Mouse (Mus musculus) left cerebral cortex, postnatal 4 days (tissue): ENCODE data around the gene Rab3a. TPM values are rescaled to one million over a fixed set of nuclear protein-coding genes. Genes with fewer than 3 reads are reported as not detected.

Source experiments
- DNase-seq: peaks from one replicate; pipeline ENCODE4 v3.0.0-alpha.2; 2022
- intact Hi-C: fragments of 180-260 bp; cut with DNase I; formaldehyde crosslinking; loops from one replicate; pipeline ENCODE4 v1.15.1; 2025
- total RNA-seq, 2 experiments: library from RNA; stranded (reverse); gene quantifications; 2 replicates each; pipeline ENCODE4 v1.2.3; 2021

Rab3a gene
- total RNA-seq, 2 experiments from 2014 or later, result 414 to 476 TPM

DNA sequence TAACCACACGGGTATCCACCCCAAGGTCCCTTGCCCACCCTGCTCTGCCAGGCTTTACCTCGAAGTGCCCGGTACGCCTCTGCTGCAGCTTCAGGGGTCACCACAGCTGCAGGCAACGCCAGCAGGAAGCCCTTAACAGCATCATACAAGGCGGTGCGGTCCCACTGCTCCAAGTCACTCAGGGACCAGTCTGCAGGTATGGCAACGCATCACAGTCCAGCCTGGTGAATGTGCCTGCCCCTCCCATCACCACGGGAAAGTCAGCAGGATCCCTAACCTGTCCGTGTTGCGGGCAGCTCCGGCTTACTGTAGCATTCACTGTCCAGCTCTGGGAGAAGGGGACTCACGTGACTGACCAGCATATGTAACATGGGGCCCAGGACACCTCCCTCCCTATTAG, 17.6 kb downstream of the Rab3a start:
- intact Hi-C loops, result no loop called here
- DNase-seq, result no peak

DNA sequence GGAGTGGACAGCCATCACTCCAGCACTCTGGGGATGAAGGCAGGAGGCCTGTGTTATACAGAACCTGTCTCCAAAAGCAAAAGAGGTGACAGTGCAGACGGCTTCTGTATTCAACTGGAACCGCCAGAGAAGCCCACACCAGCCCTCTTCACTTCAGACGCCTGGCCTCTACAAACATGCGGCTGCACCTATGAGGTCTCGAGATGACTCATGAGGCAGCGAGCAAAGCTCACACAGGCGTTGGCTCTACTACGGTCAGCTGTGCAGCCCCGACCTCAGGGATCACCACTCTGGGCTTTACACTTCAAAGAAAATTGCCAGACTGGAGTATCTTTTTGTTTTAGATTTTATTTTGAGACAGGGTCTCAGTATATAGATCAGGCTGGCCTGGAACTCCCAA, 18.4 kb downstream of the Rab3a start:
- no peak for DNase-seq
- intact Hi-C loops, result no loop called here

GRCm38 (mm10) chr8:70773410-70773809, 18.9 kb downstream of the Rab3a start:
- peak; percentile 83 for DNase-seq
- intact Hi-C loops, result no loop called here

DNA sequence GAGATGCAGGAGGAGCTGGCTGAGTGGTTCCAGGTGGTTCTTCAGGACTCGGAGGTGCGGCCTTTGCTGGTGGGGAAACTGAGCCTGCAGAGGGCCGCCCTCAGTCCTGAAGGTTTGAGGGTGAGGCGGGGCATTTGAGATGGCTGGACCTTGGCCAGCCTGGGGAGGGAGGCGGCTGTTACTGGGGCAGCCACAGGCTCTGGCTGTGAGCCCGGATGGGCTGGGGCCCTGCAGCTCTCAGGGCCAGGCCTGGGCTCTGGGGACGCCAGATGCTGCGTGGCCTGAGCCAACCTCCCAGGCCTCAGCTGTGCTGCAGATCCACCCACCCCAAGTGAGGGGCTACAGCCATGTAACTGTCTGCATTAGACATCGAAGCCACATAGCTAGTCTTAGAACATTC, 19.4 kb downstream of the Rab3a start:
- DNase-seq, result peak; percentile 97
- intact Hi-C loops, result no loop called here

GRCm38 (mm10) chr8:70774740-70775139, 20.3 kb downstream of the Rab3a start:
- intact Hi-C loops, result no loop called here
- peak; percentile 42 for DNase-seq

- intact Hi-C loops, result no loop called here
- DNase-seq, result peak; percentile 45
Measured at GRCm38 (mm10) chr8:70775227-70775626, 20.7 kb downstream of the Rab3a start.

- no peak for DNase-seq
- intact Hi-C loops, result no loop called here
Measured at GRCm38 (mm10) chr8:70775851-70776495, 21.5 kb downstream of the Rab3a start.

DNA sequence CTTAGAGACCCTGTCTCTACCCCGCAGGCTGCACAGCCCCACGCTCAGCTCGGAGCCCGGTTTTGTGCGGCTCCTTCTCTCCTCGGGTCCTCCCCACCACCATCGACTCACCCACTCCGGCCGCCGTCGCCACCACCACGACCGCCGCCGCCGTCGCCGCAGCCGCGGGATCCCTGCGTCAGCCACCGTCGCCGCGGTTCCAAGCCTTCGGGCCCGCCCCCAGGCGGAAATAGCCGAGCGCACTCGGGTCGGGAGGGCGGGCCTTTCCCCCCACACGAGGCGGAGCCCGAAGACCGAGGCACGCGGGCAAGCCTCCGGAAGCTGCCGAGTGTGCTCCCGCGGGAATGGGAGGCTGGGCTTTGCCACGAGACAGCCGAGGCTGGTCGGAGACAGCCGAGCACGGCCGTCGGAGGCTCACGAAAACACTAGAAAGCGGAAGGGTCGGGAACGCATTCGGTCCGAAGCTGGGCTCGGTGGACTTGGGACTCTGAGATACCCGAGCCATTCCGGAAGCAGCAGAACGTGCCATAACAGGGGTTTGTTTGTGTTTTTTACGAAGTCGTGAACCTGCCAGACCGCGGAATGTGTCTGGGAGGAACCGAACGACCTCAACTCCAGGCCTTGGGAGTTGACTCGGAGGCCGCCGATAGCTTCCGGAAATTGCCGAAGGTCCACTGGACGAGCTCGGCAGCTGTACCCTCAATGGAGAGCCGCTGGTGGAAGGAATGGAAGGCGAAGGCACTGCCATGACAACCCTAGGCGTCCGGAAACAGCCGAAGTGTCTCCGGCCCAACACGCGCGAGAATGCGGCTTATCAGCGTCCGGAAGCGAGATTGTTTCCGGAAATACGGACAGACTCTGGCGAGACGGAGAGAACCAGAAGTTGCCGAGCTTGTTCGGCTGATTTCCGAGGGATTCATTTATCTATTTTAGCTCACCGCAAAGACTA, 22.3 kb downstream of the Rab3a start, which contains the start of gene Pik3r2:
TSS of gene Pik3r2 (minus strand) at position 218 of the 949 bp plus-strand sequence.
- DNase-seq, result peak; percentile 99
- intact Hi-C loops, result no loop called here

DNA sequence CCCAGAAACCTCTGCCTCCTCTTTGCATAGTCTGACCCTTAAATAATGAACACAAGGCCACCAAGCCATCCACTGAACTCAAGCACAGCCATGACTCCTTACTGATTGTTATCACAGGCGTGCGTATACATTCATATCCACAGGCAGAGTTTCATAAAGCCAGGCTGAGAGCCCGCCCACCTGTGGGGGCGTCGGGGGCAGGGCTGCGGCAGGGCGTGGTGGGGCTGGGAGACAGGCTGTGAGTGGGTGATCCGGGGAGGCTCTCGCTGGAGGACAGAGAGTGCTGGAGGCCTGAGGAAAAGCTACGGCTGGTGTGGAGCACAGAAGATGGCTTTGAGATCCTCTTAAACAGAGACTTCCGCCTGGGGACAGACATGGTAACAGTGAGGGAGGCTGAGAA, 25.6 kb downstream of the Rab3a start:
- DNase-seq, result no peak
- intact Hi-C loops, result no loop called here

GRCm38 (mm10) chr8:70786291-70787050, 32.0 kb downstream of the Rab3a start:
- intact Hi-C loops, result no loop called here
- no peak for DNase-seq

- no peak for DNase-seq
- intact Hi-C loops, result no loop called here
Measured at GRCm38 (mm10) chr8:70787051-70787445, 32.6 kb downstream of the Rab3a start.

GRCm38 (mm10) chr8:70787941-70788667, 33.6 kb downstream of the Rab3a start:
- DNase-seq, result peak; percentile 80
- intact Hi-C loops, result no loop called here

DNA sequence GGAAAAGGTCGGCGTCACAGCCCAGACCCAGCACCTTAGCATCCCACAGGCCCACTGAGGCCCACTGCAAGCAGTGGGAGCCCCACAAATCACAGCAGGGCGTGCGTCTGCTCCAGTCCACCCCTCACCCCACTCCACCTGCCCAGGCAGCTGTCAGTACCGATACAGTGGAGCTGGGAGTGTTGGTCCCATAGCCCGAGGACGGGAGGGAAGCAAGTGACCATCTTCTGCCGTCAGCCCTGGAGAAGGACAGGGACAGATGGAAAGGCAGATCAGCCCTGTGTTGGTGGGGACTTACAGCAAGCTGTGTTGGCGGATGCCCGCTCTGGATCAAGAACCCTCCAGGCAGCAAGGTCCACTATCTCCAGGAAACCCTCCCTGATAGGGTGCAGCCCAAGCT, 34.6 kb downstream of the Rab3a start:
- intact Hi-C loops, result no loop called here

GRCm38 (mm10) chr8:70790846-70791245, 36.4 kb downstream of the Rab3a start:
- intact Hi-C loops, result no loop called here
- DNase-seq, result no peak

More for the DNA sequence above, 34.6 kb downstream of the Rab3a start:
- no peak for DNase-seq

GRCm38 (mm10) chr8:70791294-70791701, 36.8 kb downstream of the Rab3a start:
- no peak for DNase-seq
- intact Hi-C loops, result no loop called here

DNA sequence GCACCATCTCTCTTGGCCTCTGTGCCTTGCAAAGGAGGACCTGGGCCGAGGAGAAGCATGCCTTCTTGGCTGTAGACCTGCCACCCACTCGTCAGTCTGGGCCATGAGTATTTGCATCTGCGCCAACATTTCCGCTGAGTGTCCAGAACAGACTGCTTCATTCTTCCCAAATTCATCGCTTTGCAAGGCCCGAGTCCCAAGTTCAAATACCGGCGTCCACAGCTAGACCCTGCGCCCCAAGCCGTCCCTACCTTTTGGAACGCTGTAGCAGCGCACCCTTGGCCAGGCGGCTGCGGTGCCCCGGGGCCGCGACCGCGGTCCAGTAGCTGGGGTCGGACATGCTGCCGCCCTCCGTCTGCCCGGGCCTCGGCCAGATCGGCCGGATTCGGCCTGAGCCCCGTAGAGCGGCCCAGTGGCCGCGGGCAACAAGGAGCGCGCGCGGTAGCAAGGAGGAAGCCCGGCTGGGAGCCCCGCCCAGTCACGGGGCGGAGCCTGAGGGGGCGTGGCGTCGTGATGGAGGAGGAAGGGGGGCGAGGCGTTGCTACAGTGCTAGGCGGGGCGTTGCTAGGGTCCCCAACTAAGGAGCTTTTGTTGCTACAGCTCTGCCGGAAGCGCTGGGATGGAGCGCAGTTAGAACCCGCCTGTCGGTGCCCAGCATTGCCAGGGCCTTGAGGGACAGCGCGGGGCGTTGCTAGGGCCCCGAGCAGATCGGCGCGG, 37.7 kb downstream of the Rab3a start:
- peak; percentile 98 for DNase-seq
- intact Hi-C loops, result no loop called here

GRCm38 (mm10) chr8:70792700-70793099, 38.2 kb downstream of the Rab3a start:
- intact Hi-C loops, result no loop called here
- peak; percentile 75 for DNase-seq

GRCm38 (mm10) chr8:70794215-70794614, 39.7 kb downstream of the Rab3a start:
- DNase-seq, result no peak
- intact Hi-C loops, result no loop called here

DNA sequence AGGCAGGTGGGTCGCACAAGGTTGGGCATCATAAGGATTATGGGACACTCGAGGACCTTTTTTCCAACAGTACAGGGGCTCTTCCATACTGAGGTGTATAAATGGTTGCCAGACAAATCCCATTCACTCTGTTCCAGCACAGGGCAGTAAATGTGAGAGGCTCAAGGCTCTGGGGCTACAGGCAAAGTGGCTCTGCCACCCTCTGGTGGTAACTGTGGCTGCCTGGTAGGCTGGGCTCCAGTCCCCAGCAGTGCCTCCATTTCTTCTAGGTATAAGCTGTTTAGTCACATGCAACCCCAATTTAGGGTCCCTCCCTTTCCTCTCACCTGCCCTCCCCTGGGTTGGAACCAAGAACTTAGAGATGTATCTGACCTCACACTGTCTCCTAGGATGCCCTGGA, 40.9 kb downstream of the Rab3a start:
- no peak for DNase-seq
- intact Hi-C loops, result no loop called here
